Mouse (Mus musculus) spleen, adult 2 months (tissue): ENCODE measurements around the gene Ncoa3. TPM values are rescaled to one million over a fixed set of nuclear protein-coding genes. Genes with fewer than 3 reads are reported as not detected.

Experiments used
- DNase-seq, 2 experiments: peaks; one replicate each; pipeline versions ENCODE4 v3.0.0 to v3.0.0-alpha.2; 2012 to 2021; ENCODE audit warnings: low spot score in 2 of 2, low read depth in 1 of 2
- H3K27ac ChIP-seq: fragments of 200-500 bp; 2 replicates; pipeline ENCODE4 v1.5.1; 2012; ENCODE audit warnings: low read length, inconsistent platforms; ENCODE audit not compliant: insufficient read depth
- H3K27me3 ChIP-seq: fragments of 200-500 bp; 2 replicates; pipeline ENCODE4 v1.6.1; 2012; ENCODE audit warnings: mild to moderate bottlenecking, moderate library complexity, low read length, inconsistent platforms; ENCODE audit not compliant: control insufficient read depth, insufficient read depth
- H3K36me3 ChIP-seq: fragments of 200-500 bp; 2 replicates; pipeline ENCODE4 v1.6.1; 2012; ENCODE audit warnings: mild to moderate bottlenecking, low read length, inconsistent platforms; ENCODE audit not compliant: control insufficient read depth, insufficient read depth
- H3K4me1 ChIP-seq: fragments of 200-500 bp; 2 replicates; pipeline ENCODE4 v1.6.1; 2011; ENCODE audit warnings: inconsistent platforms; ENCODE audit not compliant: control insufficient read depth, insufficient read depth, insufficient read length
- H3K4me3 ChIP-seq: fragments of 200-500 bp; 2 replicates; pipeline ENCODE4 v1.5.1; 2011; ENCODE audit warnings: mild to moderate bottlenecking, inconsistent platforms; ENCODE audit not compliant: insufficient read depth, insufficient read length; ENCODE audit errors: extremely low read depth
- CTCF ChIP-seq: fragments of 200-500 bp; IDR thresholded peaks from 2 replicates; pipeline ENCODE4 v1.5.1; 2011; ENCODE audit warnings: mild to moderate bottlenecking, inconsistent platforms; ENCODE audit not compliant: insufficient read depth, insufficient read length, insufficient replicate concordance; ENCODE audit errors: extremely low read depth
- POLR2A ChIP-seq: fragments of 200-500 bp; IDR thresholded peaks from 2 replicates; pipeline ENCODE4 v1.6.1; 2011; ENCODE audit warnings: low read depth, low read length, inconsistent platforms
- WGBS: fragments of 180-500 bp; shearing (Covaris S2); methylation state at CpG from one replicate; pipeline ENCODE4 v1.1.7; 2018; 5-methylcytosine and 5-hydroxymethylcytosine counted together
- polyA plus RNA-seq: library from polyadenylated mRNA; depleted of rRNA; stranded (reverse); fragments of >200 nt; gene quantifications from 2 replicates; pipeline ENCODE4 v1.2.3, GENCODE M21; 2012

Ncoa3 gene
- polyA plus RNA-seq, 1 experiment = 48.4 TPM

GRCm38 (mm10) chr2:165993173-165993900, 901 bp downstream of the Ncoa3 start:
- peak in 1 of 2 experiments; percentile 19 for DNase-seq
- Histone ChIP-seq H3K27ac (peak overlapping the region; percentile 97), H3K4me3 (peak overlapping the region; percentile 89), H3K4me1 (peaks cover 6% of the 10 kb centered on the region; the same call in 1 of the 2 replicates), H3K27me3 (no peaks in the 10 kb centered on the region), H3K36me3 (no peaks in the 10 kb centered on the region)
- under 1% methylated on average over 34 of the region's 35 CpGs for WGBS
- no peak for TF ChIP-seq POLR2A
- TF ChIP-seq CTCF = no peak

DNA sequence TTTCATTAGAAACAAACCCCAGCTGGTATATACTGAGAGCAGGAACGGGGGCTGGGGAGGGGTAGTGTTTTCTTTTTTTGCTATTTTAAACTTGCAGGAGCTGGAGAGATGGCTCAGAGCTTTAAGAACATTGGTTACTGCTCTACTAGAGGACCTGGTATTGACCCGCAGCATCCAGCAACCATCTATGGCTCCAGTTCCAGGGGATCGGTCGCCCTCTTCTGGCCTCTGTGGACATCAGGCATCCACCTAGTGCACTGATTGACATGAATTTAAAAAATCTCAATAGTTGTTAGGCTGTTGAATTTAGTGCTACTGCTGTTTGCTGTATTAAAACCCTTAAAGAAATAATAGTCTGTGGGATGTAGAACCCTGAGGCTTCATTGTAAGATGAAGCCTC, 1.9 kb downstream of the Ncoa3 start:
- Histone ChIP-seq H3K4me1 (peaks cover 12% of the 10 kb centered on the region), H3K27ac (no peak overlapping the region), H3K27me3 (no peaks in the 10 kb centered on the region), H3K4me3 (no peak overlapping the region), H3K36me3 (no peaks in the 10 kb centered on the region)
- 95% methylated on average over 4 of the region's 4 CpGs for WGBS
- no peak for TF ChIP-seq CTCF
- no peak for TF ChIP-seq POLR2A
- DNase-seq = no peak

- H3K4me1 ChIP-seq = peaks cover 18% of the 10 kb centered on the region
- H3K36me3 ChIP-seq = no peaks in the 10 kb centered on the region
- TF ChIP-seq POLR2A = no peak
- no peak for TF ChIP-seq CTCF
- WGBS = 73% methylated on average over 8 of the region's 8 CpGs
- H3K4me3 ChIP-seq = no peak overlapping the region
- H3K27me3 ChIP-seq = no peaks in the 10 kb centered on the region
- no peak for DNase-seq
- no peak overlapping the region for H3K27ac ChIP-seq
Measured at GRCm38 (mm10) chr2:165995711-165996110, 3.3 kb downstream of the Ncoa3 start.

GRCm38 (mm10) chr2:165996130-165996529, 3.7 kb downstream of the Ncoa3 start:
- Histone ChIP-seq H3K36me3 (no peaks in the 10 kb centered on the region), H3K4me1 (peaks cover 20% of the 10 kb centered on the region), H3K4me3 (no peak overlapping the region), H3K27me3 (no peaks in the 10 kb centered on the region), H3K27ac (no peak overlapping the region)
- no peak for DNase-seq
- TF ChIP-seq CTCF (no peak), POLR2A (no peak)
- WGBS = 43% methylated on average over 4 of the region's 4 CpGs

- H3K36me3 ChIP-seq = no peaks in the 10 kb centered on the region
- no peaks in the 10 kb centered on the region for H3K27me3 ChIP-seq
- no peak for TF ChIP-seq POLR2A
- no peak for TF ChIP-seq CTCF
- H3K4me3 ChIP-seq = no peak overlapping the region
- DNase-seq = no peak
- H3K4me1 ChIP-seq = peaks cover 27% of the 10 kb centered on the region
- no peak overlapping the region for H3K27ac ChIP-seq
- 65% methylated on average over 8 of the region's 8 CpGs for WGBS
Measured at GRCm38 (mm10) chr2:165997256-165997967, 5.0 kb downstream of the Ncoa3 start.

- Histone ChIP-seq H3K27me3 (no peaks in the 10 kb centered on the region), H3K36me3 (no peaks in the 10 kb centered on the region), H3K27ac (no peak overlapping the region), H3K4me1 (peaks cover 27% of the 10 kb centered on the region), H3K4me3 (no peak overlapping the region)
- no peak for DNase-seq
- TF ChIP-seq CTCF = no peak
- TF ChIP-seq POLR2A = no peak
- 61% methylated on average over 4 of the region's 4 CpGs for whole genome bisulfite sequencing
Measured at GRCm38 (mm10) chr2:165998969-165999368, 6.5 kb downstream of the Ncoa3 start.

GRCm38 (mm10) chr2:165999790-166000189, 7.4 kb downstream of the Ncoa3 start:
- peaks cover 27% of the 10 kb centered on the region for H3K4me1 ChIP-seq
- DNase-seq = no peak
- H3K27ac ChIP-seq = no peak overlapping the region; the same call in 1 of the 2 replicates
- no peaks in the 10 kb centered on the region for H3K36me3 ChIP-seq
- H3K4me3 ChIP-seq = no peak overlapping the region
- no peaks in the 10 kb centered on the region for H3K27me3 ChIP-seq
- WGBS = 74% methylated on average over 5 of the region's 5 CpGs
- no peak for TF ChIP-seq CTCF
- TF ChIP-seq POLR2A = no peak
